Mouse (Mus musculus) naive thymus-derived CD4-positive, alpha-beta T cell, adult 2 months (primary cell): Measurements from ENCODE around the gene Wapl.

ENCODE experiments used
- DNase-seq: peaks from one replicate; pipeline ENCODE4 v3.0.0-alpha.2; 2011; ENCODE audit warnings: low read depth

Wapl gene

DNA sequence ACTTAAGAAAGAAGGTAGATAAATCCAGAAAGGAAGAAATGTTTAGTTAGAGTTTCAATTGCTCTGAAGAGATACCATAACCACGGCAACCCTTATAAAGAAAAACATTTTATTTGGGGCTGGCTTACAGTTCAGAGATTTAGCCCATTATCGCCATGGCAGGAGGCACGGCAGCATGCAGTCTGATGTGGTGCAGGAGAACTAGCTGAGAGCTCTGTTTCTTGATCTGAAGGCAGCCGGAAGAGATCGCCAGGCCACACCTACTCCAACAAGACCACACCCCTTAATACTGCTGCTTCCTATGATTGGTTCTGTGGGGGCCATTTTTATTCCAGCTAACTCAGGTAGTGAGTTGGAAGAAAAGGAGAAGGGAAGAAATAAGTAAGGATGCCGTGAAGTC is 100.5 kb downstream of the Wapl start:
- peak; percentile 17 for DNase-seq

DNA sequence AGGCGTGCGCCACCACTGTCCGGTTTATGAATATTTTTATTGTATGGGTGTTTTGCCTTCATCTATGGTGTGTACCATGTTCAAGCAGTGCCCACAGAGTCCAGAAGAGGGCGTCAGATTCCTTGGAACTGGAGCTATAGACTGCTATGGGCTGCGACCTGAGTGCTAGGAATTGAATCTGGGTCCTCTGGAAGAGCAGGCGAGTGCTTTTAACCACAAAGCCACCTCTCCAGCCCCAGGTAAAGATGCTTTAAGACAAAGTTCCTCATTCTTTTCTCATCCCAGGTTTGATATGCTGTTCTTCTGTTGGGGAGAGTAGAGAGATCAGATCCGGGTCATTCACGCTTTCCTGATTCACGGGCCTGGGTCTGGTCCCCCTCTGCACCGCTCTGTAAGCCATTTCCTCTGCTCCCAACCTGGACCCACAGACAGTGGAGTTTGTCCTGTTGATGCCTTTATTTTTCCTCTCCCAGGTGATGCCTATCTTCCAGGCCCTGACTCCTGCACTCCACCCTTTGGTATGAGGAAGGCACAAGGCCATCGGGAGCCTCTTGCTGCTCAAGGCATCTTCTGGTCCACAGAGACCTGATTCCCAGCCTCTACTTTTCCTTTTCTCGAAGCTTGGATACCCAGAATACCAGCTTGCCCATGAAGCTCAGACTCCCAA is 103.1 kb downstream of the Wapl start:
- DNase-seq: peak; percentile 19

GRCm38 (mm10) chr14:34777810-34778209 is 104.1 kb downstream of the Wapl start:
- DNase-seq: peak; percentile 89

DNA sequence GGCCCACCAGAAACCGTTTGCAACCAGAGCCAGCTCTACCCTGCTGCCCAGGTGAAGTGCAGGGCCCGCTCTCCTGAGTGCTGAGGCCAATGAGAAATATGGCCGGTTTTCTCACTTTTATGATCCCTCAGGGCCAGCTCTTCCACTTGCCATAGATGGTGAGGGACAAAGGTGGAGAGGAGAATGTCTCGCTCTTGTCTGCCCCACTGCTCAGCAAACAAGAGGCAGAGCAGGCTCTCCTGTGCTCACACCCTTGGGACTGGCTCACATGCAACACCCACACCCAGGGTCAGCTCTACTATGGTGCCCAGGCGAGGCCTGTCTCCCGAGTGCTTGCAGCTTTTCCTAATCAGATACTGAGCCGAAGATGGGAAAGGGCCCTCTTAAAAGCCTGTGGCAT is 105.0 kb downstream of the Wapl start:
- no peak for DNase-seq

GRCm38 (mm10) chr14:34793406-34794037 is 119.8 kb downstream of the Wapl start:
- no peak for DNase-seq
